Mouse (Mus musculus) frontal cortex, adult 2 months (tissue): ENCODE data around the gene Themis. TPM values are rescaled to one million over a fixed set of nuclear protein-coding genes. Genes with fewer than 3 reads are reported as not detected.

Experiments used
- DNase-seq, 2 experiments: peaks; one replicate each; pipeline ENCODE4 v3.0.0; 2022; ENCODE audit warnings: low spot score in 1 of 2; ENCODE audit errors: extremely low spot score in 1 of 2
- polyA plus RNA-seq: library from polyadenylated mRNA; depleted of rRNA; stranded (reverse); fragments of >200 nt; gene quantifications from 2 replicates; pipeline ENCODE4 v1.2.3, GENCODE M21; 2012

Themis gene
- polyA plus RNA-seq, 1 experiment = not detected

DNA sequence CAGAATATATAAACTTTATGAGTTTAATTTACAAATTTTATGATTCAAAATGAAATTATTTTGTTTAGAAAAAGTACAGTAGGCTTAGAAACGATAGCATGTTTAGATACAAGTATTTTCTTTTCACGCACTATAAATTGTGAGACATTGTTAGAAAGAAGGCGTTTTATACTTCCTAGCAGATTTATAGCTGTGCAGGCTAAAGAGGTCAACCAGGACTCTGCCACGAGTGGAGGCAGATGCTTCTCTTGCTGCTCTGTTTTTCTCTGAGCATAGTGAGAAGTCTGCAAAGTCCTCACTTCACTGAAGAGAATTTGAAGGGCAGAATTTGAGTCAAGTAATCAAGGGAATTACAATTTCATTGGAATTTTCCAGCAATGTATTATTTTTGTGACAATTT lies 131.3 kb downstream of the Themis start:
- DNase-seq = no peak

DNA sequence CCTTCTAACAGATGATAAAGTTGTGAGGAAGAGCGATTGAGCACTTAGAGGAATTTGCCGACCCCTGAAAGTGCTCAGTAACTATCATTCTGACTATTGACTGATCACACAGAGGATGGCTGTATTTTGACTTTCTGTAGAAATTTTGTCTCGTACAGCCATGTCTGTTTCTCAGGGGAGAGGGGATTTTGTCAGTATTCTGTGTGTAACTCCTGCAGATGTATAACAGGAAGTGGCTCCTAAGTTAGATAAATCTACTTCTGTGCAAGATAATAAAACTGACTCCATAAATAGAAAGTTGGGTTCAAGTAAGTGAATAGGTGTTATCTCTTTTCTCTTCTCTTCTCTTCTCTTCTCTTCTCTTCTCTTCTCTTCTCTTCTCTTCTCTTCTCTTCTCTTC lies 137.0 kb downstream of the Themis start:
- DNase-seq = no peak

DNA sequence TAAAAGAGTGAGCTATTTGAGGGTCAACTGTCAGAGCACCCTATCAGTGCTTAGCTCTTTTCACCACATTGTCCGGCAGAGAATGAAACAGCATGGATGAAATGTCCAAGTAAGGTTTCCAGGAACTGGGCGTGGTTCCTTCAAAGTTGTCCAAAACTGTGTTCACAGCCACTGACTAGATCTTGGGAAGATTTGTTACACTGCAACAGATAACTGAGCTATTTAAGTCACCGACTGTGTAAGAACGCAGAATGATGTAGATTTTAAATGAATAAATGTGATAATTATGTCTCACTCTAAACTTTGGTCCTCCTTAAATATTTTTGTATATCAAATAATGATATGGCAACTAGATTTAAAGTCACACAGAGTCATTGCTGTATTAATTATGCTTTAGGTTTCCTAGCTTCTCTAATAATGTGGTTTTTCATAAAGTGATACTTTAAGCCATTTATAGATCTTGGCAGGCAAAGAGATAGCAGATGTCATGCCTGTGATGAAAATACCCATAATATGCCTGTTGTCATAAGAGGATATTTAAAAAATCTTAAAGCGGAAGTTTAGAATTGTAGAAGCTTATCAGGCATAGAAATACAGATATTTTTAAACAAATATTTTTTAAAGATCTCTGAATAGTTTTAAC lies 143.9 kb downstream of the Themis start:
- DNase-seq = peak in 1 of 2 experiments; percentile 23

DNA sequence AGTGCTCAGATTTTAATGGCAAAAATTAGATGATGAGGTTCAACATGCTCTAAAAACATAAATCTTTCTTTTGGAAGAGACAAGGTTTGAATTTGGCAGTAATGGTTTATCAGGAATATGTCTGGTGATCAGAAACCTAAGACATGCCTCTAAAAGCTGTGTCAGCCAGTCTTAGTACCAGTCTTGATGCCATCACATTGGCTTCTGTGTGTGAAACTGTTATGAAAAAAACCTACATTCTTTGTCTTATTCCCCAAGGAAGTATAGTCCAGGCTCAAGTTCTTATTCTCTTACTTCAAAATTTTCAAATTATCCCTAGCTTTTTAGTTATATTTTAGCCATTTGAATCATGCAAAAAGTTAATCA lies 144.4 kb downstream of the Themis start:
- DNase-seq = no peak

DNA sequence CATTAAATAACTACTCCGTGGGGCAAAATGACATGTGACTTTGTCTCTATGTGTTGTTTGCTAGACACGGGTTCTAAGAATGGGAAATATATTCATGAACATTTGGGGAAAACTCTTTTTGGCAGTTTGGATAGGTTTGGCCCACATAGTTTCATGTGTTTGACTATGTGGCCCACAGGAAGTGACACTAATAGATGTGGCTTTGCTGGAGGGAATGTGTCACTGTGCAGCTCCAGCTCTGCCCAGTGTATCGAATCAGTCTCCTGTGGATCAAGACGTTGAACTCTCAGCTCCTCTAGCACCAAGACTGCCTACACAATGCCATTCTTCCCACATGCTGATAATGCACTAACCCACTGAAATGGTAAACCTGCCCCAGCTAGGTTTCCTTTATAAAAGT lies 148.0 kb downstream of the Themis start:
- DNase-seq = no peak

DNA sequence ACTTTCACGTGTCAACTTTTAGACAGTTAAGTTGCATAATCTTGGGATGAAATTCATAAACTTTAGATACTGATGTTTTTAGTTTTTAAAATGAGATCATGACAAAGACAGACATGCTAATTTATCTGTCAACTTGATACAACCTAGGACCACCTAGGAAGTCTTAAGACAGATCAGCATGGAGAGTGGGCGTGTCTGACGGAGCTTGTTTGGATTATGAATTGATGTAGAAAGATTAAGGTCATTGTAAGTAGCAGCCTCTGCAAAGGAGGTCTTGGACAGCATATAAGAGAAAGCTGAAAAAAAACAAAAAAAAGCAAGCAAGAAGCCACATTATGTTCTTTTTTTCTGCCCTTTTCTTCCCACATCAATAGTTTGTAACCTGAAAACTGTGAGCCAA lies 154.2 kb downstream of the Themis start:
- DNase-seq = no peak

DNA sequence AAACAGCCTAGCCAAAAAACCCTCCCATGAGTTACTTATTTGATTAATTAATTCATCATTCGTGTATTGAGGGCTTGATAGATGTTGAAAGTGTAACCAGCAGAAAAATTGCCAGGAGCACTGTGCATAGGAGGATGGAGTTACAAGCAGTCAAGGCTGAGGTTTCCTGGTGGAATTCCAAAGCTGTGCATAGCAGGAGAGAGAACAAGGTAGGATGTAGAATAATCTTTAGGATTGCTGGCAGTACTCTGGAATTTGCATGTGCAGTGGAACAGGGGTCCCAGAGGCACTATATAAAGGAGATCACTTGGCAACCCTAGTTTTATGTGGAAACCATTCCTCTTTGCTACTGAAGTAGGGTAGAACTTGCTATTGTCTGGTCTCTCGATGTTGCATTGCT lies 174.4 kb downstream of the Themis start:
- no peak for DNase-seq

DNA sequence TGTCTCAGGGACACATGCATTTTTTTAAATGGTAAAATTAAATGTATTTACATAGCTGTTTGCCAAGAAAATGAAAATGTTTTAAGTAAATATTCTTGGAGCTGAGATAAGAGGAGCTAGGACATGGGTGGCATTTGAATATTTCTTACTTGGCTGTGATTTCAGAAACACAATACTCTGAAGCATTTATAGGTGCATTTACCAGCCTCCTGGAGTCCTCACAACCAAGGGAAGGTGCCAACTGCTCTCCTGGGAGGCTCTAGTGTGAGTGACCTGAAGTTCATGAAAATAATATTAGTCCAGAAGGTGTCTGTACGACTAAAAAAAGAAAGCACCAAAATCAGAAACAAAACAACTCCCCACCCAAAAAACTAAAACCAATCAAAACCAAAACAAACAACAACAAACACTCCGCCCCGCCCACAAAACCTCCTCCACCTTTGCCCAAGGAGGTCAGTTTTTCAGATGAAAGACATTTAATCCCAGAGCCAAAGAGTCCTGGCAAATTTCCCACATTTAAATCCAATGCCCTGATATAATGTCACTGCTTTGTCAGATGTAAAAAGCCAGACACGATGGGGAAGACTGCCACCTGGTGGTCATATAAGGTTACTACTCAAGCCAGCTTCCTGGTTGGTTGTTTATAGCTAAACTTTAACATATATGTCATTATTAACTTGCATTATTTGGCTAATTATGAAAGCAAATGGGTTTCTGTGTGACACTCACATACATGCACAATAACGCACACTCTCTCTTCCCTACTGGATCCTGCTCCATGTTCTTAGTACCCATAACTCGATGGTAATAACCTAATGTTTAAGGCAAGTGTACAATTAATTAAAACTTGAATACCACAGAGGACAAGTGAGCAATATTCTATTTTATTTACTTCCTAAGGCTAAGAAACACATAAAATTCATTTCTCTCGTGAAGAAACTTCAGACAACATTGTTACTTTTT lies 175.9 kb downstream of the Themis start:
- DNase-seq = peak; percentile 22 to 82

DNA sequence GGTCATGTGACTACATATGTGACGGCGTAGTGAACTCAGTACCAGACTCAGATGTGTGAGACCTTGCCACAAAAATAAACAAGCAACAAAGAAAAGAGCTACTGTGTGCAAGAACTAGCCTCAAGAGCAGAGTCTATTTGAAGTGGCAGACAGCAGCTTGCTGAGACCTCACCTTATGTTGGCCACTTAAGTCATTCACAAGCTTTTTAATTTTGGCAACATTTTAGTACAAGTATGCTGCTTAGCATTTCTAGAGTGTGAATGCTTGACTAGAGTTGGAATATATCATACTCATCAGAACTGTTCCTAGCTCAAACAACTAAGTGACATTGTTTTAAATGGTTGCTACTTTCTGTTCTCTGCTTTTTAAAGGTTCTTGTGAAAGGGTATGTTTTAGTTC lies 188.0 kb downstream of the Themis start:
- peak; percentile 3 to 17 for DNase-seq

DNA sequence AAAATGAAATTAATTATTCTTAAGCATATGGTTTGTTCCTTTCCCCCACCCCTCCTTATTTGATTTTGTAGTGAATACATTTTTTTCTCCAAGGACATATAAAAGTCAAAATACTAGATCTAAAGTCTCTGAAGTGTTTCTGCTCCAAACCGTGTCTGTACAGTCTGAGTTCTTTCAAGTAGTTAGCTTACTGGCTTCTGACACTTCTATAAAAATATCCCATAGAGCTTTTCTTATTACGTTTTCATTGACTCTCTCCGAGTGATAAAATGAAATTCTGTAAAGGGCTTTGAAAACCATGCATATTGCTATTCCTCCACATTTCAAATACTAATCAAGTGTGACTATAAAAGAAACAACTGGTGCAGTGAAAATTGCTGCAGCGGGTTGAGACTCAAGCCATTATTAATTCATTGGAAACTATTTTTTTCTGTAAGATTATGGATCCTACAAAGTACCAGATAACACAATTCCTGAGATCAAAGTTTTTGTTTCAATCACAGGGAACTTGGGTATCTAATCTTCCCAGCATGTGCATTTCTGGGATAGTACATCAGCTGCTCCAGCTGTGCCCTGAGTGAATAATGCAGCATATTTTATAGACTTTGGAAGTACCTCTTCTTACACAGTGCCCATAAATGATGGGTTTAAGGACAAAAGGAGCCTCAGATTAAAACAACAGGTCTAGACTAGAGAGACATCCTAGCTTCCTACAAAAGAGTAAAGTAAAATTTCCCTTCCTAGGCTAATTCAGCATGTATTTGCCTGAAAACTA lies 202.6 kb downstream of the Themis start:
- DNase-seq = no peak

DNA sequence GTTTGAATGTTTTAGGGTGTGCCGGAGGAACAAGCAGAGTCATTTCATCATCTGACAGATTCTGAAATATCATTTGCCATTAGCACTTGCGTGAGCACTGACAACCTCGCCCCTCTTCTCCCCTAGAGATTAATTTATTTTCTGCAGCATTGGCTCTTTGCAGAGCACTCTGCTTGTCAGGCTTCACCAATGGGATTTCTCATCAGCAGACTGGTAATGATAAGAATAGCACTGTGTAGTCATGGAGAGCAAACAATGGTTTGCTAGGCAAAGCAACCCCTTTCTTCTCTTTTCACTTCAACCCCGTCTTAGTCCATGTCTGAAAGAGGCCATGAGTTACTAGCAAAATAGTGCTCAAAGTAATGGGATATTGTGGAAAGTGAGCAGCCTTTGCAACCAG lies 206.4 kb downstream of the Themis start:
- no peak for DNase-seq

DNA sequence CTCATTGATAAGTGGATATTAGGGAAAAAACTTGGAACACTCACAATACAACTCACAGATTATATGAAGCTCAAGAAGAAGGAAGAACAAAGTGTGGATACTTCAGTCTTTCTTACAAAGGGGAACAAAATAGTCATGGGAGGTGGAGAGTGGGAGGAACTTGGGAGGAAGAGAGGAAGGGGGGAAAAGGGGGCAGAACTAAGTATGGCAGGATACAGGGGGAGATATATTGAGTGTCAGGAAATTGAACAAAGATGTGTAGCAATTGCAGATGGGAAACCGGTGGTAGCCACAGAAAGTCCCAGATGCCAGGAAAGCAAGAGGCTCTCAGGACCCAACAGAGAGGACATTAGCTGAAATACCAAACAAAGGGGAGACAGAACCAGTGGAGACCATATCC lies 219.5 kb downstream of the Themis start:
- DNase-seq = no peak

DNA sequence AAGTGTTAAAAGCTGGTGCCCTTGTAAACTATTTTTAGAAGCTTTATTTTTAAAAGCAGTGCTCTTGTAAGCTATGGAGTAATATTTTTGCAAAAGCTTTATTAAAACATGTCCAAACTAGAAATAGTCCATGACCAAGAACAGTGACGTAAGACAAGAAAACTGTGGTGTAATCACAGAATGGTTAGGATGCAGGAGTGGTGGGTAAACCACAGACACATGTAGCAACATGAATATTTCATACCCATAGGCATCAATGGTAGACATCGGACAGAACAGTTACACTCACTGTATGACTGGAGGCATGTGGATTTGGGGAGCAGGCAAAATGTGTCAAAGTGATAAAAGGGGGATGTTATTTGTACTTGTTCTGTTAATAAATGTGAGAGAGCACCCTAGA lies 222.7 kb downstream of the Themis start:
- no peak for DNase-seq

DNA sequence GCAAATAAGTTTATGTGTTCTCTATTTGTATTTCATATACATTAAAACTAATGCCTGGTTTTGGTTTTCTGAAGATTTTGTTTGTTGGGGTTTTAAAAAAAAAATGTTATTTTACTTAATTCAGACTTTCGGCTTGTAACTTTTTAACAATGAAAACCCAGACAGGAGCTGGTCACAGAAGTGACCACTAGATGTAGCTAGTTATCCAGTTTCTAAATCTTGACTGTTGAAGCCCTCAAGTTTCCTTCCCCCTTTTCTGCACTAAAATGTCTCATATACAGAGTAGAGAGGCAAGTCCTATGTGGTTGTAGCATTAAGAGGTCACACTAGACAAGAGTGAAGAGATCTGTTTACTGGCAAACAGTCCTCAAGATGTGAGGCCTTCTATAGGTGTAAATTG lies 230.2 kb downstream of the Themis start:
- peak in 1 of 2 experiments; percentile 11 for DNase-seq
